Mouse (Mus musculus) kidney, postnatal 0 days (tissue): ENCODE results near the gene Amigo1. TPM values are rescaled to one million over a fixed set of nuclear protein-coding genes. Genes with fewer than 3 reads are reported as not detected.

Experiments used
- ATAC-seq: fragments of 200-750 bp; cut with Nextera tagmentation; replicated peaks from 2 replicates; pipeline ENCODE4 v1.8.0; 2017; ENCODE audit warnings: low read depth, moderate number of reproducible peaks, moderate TSS enrichment, moderate library complexity; ENCODE audit not compliant: low FRiP score
- DNase-seq: peaks from one replicate; pipeline ENCODE4 v3.0.0-alpha.2; 2016; ENCODE audit warnings: low spot score
- H3K27ac ChIP-seq: fragments of 300-500 bp; sonication (generic); 2 replicates; pipeline ENCODE4 v1.5.1; 2014; ENCODE audit warnings: mild to moderate bottlenecking
- H3K27me3 ChIP-seq: fragments of 300-500 bp; sonication (generic); 2 replicates; pipeline ENCODE4 v1.6.1; 2014; ENCODE audit warnings: low read length, mixed read lengths; ENCODE audit not compliant: insufficient read depth
- H3K36me3 ChIP-seq: fragments of 300-500 bp; sonication (generic); 2 replicates; pipeline ENCODE4 v1.6.1; 2014; ENCODE audit warnings: low read length, mixed read lengths; ENCODE audit not compliant: insufficient read depth
- H3K4me1 ChIP-seq: fragments of 300-500 bp; sonication (generic); replicated peaks from 2 replicates; pipeline ENCODE4 v1.6.1; 2014; ENCODE audit warnings: antibody characterized with exemption, low read length, mixed read lengths; ENCODE audit not compliant: insufficient read depth
- H3K4me2 ChIP-seq: fragments of 300-500 bp; sonication (generic); 2 replicates; pipeline ENCODE4 v1.6.1; 2014; ENCODE audit warnings: mild to moderate bottlenecking, low read length, moderate library complexity, mixed read lengths
- H3K4me3 ChIP-seq: fragments of 300-500 bp; sonication (generic); replicated peaks from 2 replicates; pipeline ENCODE4 v1.5.1; 2014; ENCODE audit warnings: low read depth, low read length
- H3K9ac ChIP-seq: fragments of 300-500 bp; sonication (generic); 2 replicates; pipeline ENCODE4 v1.6.1; 2014; ENCODE audit warnings: low read depth, low read length
- H3K9me3 ChIP-seq: fragments of 300-500 bp; sonication (generic); replicated peaks from 2 replicates; pipeline ENCODE4 v1.6.1; 2016; ENCODE audit warnings: low read length, inconsistent platforms, mixed read lengths
- CTCF ChIP-seq: IDR thresholded peaks from 2 replicates; pipeline ENCODE4 v1.5.1; 2016; ENCODE audit warnings: antibody characterized with exemption, low read depth, mild to moderate bottlenecking, moderate library complexity
- WGBS: fragments of 180-500 bp; shearing (Covaris S2); extraction: QIAGEN DNeasy Blood & Tissue Kit; methylation state at CpG from one replicate; pipeline ENCODE4 v1.1.7; 2014; 5-methylcytosine and 5-hydroxymethylcytosine counted together
- polyA plus RNA-seq: library from polyadenylated mRNA; unstranded; fragments of >200 nt; fragmentation: Nextera tagmentation; extraction: Ambion mirVana; gene quantifications from 2 replicates; pipeline ENCODE4 v1.2.1, GENCODE M21; 2015

Amigo1 gene
- polyA plus RNA-seq, 1 experiment from 2014 or later, result 4.2 TPM

DNA sequence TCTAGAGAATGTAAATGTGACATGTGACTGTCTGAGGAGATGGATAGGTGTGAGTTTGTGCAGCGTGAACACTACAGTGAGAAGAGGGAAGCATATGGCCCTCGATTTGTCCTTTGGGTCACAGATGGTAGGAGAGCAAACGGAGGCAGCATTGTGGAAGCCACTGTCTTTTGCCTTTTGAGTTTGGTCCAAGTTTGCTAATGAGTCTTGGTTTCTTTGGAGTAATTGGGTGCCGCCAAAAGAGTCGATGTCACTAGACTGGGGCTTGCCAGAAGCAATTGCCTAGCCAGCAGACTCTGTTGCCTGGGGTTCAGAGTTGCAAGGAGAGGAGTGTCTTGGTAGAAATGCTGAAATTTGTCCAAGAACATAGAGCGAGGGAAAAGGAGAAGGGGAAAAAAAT lies 25.7 kb downstream of the Amigo1 start:
- H3K27me3 ChIP-seq, result no peaks in the 10 kb centered on the region
- H3K4me3 ChIP-seq, result no peak overlapping the region
- WGBS, result 79% methylated on average over 6 of the region's 6 CpGs
- DNase-seq, result no peak
- no peaks in the 10 kb centered on the region for H3K9me3 ChIP-seq
- no peaks in the 10 kb centered on the region for H3K36me3 ChIP-seq
- no peak for ATAC-seq
- H3K4me1 ChIP-seq, result peaks cover 11% of the 10 kb centered on the region
- H3K4me2 ChIP-seq, result no peak overlapping the region
- no peak overlapping the region for H3K27ac ChIP-seq
- H3K9ac ChIP-seq, result no peak overlapping the region
- no peak for TF ChIP-seq CTCF

DNA sequence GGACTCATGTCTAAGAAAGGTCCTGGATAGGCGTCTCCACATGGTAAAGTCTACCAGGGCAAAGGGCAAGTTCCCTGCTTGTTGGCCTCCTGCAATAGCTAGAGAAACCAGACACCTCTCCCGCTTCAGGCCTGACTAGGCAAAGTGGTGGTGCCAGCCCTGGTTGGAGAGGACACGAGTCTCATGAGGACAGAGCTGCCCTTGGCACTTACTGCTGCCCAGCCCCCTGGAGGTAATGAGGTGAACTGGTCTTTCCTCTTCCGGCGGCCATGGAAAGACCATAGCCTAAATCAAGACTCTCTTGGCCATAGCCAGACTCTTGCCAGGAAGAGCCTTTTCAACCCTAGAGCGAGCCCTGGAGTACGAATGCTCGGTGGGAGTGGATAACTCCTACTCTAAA lies 26.3 kb downstream of the Amigo1 start:
- Histone ChIP-seq H3K36me3 (no peaks in the 10 kb centered on the region), H3K9me3 (no peaks in the 10 kb centered on the region), H3K27me3 (no peaks in the 10 kb centered on the region), H3K27ac (no peak overlapping the region), H3K4me1 (peaks cover 11% of the 10 kb centered on the region), H3K4me3 (no peak overlapping the region), H3K9ac (no peak overlapping the region), H3K4me2 (no peak overlapping the region)
- ATAC-seq (no peak), DNase-seq (peak; percentile 22)
- TF ChIP-seq CTCF, result peak; percentile 28; the same call in 1 of the 2 replicates
- 69% methylated on average over 8 of the region's 8 CpGs for WGBS

- Histone ChIP-seq H3K4me3 (no peak overlapping the region), H3K4me1 (0 out of 2 replicates have a peak, but pooled peaks cover under 1% of the 10 kb centered on the region), H3K9me3 (no peaks in the 10 kb centered on the region), H3K27ac (no peak overlapping the region), H3K36me3 (no peaks in the 10 kb centered on the region), H3K27me3 (no peaks in the 10 kb centered on the region), H3K9ac (no peak overlapping the region), H3K4me2 (no peak overlapping the region)
- peak; percentile 46 for DNase-seq
- WGBS, result 16% methylated on average over 5 of the region's 5 CpGs
- TF ChIP-seq CTCF, result no peak
- no peak for ATAC-seq
Measured at GRCm38 (mm10) chr3:108214734-108215133, 28.6 kb downstream of the Amigo1 start.

- ATAC-seq (no peak), DNase-seq (no peak)
- Histone ChIP-seq H3K4me1 (peaks cover 1% of the 10 kb centered on the region; the same call in 1 of the 2 replicates), H3K9ac (no peak overlapping the region), H3K27me3 (0 out of 2 replicates have a peak, but pooled peaks cover 4% of the 10 kb centered on the region), H3K9me3 (no peaks in the 10 kb centered on the region), H3K27ac (no peak overlapping the region), H3K36me3 (no peaks in the 10 kb centered on the region), H3K4me2 (no peak overlapping the region), H3K4me3 (no peak overlapping the region)
- WGBS, result 67% methylated on average over 3 of the region's 3 CpGs
- no peak for TF ChIP-seq CTCF
Measured at GRCm38 (mm10) chr3:108220661-108221060, 34.5 kb downstream of the Amigo1 start.

GRCm38 (mm10) chr3:108225711-108226557 lies 39.8 kb downstream of the Amigo1 start:
- H3K9me3 ChIP-seq, result no peaks in the 10 kb centered on the region
- WGBS, result 1% methylated on average over 58 of the region's 67 CpGs
- peak overlapping the region; percentile 66 for H3K27ac ChIP-seq
- H3K27me3 ChIP-seq, result peaks cover 9% of the 10 kb centered on the region; the same call in 1 of the 2 replicates
- peak; percentile 52 for DNase-seq
- peak overlapping the region; percentile 44 for H3K4me3 ChIP-seq
- ATAC-seq, result peak; percentile 86
- peaks cover 19% of the 10 kb centered on the region for H3K4me1 ChIP-seq
- peak overlapping the region; percentile 57 for H3K9ac ChIP-seq
- H3K36me3 ChIP-seq, result no peaks in the 10 kb centered on the region
- no peak for TF ChIP-seq CTCF
- peak overlapping the region; percentile 78 for H3K4me2 ChIP-seq

GRCm38 (mm10) chr3:108226558-108227350 lies 40.6 kb downstream of the Amigo1 start, which contains the start of gene Sypl2:
Gene Sypl2, minus strand, starts transcription at chr3:108226648.
- H3K9me3 ChIP-seq, result no peaks in the 10 kb centered on the region
- H3K9ac ChIP-seq, result peak within 1 kb of the TSS; percentile 57
- peak within 1 kb of the TSS; percentile 44 for H3K4me3 ChIP-seq
- ATAC-seq (no peak; the same call in 1 of the 2 replicates), DNase-seq (peak; percentile 63)
- peak within 1 kb of the TSS; percentile 66 for H3K27ac ChIP-seq
- H3K27me3 ChIP-seq, result peaks cover 9% of the 10 kb centered on the region; the same call in 1 of the 2 replicates
- TF ChIP-seq CTCF, result no peak
- no peaks in the 10 kb centered on the region for H3K36me3 ChIP-seq
- peaks cover 19% of the 10 kb centered on the region for H3K4me1 ChIP-seq
- WGBS, result 3% methylated on average over 44 of the region's 44 CpGs
- H3K4me2 ChIP-seq, result peak within 1 kb of the TSS; percentile 78
